Mouse (Mus musculus): ENCODE results near the gene Ccdc6.

Ccdc6 gene

DNA sequence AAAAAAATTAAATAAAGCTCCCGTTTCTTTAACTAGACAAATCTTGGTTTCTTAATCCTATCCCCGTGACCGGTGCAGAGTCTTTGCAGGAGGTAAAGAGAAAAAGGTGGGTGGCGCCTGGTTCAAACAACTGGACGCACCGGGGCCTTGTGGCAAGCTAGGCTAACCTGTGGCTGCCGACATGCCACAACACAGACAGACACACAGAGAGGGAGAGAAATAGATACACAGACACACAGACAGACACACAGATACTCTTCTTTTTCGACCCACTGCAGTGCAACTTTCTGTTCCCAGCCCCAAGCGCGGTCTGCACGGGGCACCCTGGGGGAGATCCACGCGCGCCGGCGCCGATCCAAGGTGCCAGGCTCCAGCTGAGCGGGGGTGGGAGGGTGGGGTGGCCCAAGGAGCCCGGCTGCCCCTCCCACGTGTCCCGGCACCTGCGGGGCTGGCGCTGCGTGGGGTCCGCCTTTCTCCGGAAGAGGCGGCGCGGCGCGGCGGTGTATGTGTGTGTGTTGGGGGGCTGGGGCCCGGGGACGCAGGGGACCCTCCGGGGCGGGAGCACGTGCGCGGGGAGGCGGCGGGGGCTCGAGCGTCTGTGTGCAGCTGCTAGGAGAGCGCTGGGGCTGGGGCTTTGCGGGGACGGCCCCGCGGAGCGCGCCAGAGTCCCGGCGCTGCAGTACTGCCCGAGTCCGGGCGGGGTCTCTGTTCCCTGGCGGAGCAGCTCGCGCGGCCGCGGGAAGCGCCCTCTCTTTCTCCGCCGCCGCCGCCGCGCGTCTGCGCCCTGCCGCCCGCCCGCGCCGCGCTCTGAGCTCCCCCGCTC is at the start of gene Ccdc6:
Gene Ccdc6 (plus strand): TSS at position 756 of the 823 bp plus-strand sequence.
- DNase-seq, result peak; percentile 86

DNA sequence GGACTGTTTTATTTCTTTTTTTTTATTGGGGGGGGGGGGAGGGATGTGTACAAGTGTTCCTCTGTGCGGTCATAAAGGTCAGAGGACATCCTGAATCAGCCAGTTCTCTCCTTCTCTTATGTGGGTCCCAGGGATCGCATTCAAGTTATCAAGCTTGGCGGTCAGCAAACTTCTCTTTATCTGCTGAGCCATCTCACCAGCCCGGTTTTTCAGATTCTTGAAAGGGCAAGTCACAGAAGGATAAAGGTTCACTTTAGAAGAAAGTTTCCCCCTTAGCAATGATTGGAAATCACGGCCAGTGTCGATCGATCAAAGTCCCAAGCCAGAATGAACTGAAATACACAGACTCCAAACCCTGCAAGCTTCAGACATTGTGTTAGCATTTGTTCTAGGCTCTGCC is 47.1 kb upstream of the Ccdc6 start:
- no peak for DNase-seq

DNA sequence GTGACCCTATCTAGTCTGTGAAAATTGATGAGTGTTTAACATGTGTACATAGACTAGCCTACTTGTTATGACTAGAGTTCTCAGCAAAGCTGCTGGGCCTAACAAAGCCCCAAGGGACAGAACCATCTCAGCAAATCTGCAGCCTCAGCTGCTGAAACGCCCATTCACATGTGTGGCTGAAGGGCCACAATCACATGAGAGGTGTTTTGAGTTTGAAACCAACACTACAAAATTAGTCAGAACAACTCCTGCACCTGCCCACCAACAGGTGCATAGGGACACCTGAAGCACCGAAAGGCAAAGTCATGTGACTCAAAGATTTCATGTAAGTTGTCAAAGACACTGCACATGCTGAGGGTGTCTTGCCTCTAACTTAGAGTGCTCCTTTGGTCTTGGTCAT is 41.6 kb upstream of the Ccdc6 start:
- DNase-seq, result no peak

DNA sequence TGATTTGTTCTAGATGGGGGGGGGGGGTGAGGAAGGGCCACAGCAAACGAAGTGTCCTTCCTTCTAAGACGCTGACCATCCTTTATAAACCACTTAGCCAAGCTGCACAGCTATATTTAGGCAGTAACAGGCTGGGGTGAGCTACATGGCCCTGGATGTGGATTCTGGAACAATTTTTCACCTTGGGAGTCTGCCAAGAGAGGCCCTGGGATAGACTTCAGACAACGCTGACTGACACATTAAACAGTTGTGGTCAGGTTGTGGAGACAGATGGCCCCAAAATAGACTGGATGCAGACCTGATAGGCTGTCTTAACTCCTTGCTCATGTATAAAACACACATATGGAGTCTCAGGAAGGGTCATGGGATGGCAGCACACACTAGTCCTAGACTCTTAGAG is 39.9 kb upstream of the Ccdc6 start:
- DNase-seq, result no peak

DNA sequence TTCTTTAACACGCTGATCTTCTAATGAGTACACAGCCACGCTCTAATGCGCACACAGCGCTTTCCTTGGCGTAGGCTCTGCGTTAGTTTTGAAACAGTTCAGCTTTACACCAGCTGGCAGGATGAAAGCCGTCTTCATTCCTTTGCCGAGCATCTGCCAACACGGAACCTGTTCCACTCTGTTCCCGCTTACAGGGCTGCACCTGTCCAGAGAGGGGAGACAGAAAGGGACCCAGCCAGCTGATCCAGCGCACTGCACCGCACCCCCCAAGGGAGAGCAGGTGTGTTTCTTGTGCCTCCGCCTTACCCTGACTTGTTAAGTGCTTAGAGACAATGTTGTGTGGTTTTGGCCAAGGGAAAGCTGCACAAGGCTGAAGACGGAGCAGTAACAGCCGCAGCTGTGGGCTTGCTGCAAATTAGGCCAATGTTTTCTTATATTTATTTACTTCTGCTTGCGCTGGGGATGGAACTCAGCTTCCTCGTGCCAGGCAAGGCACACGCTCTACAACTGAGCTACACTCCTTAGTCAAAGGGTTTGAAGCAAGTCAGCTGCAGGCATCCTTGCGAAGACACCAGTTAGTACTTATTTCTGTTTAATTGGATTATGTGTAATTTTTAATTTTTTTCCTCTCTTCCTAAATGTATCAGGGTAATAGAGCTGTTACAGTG is 36.8 kb upstream of the Ccdc6 start:
- DNase-seq, result peak; percentile 47

DNA sequence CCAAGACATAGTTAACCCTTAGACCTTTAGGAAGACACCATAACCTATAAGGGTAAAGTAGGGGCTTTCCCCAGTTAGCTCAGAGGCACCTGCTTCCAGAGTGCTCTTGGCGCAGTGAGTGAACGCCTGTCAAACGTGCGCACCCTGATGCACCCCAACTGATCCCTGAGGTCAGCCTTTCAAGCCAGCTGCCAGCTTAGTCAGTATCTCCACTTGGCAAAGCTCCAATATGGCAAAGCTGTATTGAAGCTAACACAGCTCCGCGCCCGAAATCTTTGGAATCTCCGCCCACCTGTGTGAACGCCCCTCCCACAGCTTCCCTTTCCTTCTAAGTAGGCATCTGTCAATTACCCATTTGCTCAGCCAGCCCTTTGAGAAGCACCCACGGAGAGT is 36.2 kb upstream of the Ccdc6 start:
- no peak for DNase-seq

DNA sequence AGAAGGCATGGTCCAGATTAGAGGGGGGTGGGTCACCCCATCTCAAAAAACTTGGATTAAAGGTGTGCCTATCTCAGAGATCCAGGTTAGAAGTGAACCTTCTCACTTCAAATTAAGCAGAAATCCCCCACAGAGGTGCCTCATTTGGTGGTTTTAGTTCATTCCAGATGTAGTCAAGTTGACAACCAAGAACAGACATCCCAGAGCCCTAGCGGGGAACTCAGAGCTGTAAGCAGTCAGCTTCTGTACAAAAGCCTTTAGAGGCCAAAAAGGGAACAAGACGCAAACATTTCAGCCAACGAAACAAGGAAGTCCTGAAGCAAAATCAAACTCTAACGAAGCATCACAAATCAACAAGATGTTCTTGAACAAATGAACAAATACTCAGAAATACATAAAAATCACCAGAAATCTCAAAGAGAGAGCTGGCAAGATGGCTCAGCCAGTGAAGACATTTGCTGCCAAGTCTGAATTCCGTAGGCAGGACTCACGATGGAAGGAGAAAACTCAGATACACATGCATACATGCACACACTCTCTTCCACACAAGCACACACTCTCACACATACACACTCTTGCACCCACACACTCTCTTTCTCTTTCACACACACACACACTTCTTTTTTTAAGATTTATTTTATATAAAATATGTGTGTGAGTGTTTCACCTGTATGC is 32.9 kb upstream of the Ccdc6 start:
- no peak for DNase-seq

DNA sequence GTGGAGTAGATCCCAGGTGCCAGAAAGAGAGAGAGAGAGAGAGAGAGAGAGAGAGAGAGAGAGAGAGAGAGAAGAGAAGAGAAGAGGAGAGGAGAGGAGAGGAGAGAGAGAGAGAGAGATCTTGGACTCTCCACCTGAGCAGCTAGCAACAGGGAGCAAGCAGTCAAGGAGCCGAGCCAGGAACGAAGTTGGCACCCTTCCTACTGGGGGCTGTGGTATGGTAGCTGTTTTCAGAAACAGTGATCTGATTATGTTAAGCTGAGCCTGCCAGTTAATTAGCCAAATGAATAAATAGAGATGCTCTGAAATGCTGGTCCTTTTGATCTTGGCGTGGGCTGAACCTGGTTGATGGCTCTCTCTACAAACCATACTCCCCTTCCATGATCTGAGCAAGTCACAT is 31.7 kb upstream of the Ccdc6 start:
- no peak for DNase-seq

DNA sequence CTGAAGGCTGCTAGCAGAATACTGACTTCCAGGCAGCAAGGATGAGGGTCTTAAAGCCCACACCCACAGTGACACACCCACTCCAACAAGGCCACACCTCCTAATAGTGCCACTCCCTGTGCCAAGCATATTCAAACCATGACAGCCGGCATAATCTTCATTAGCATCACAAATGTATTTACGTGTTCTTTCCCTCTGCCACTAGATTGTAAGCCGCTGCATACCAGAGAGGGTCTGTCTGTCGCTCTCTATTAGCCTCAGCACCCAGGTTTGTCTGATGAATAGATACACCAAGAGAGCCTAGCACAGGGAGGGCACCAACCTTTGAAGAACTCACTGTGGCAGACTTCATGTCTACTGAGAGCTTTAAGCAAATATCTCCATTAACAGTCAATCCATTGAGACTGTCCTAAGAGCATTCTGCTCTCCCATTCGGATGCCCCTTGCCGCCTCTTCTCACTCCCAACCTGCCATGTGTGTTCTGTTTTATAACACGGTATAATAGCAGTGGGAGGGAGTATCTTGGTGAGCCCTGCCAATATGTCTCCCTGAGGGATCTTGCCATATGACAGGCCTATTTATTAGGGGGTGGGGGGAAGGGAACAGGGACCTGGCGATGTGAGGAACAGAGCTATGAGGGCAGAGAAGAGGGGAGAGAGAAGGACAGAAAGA is 30.3 kb upstream of the Ccdc6 start:
- no peak for DNase-seq

DNA sequence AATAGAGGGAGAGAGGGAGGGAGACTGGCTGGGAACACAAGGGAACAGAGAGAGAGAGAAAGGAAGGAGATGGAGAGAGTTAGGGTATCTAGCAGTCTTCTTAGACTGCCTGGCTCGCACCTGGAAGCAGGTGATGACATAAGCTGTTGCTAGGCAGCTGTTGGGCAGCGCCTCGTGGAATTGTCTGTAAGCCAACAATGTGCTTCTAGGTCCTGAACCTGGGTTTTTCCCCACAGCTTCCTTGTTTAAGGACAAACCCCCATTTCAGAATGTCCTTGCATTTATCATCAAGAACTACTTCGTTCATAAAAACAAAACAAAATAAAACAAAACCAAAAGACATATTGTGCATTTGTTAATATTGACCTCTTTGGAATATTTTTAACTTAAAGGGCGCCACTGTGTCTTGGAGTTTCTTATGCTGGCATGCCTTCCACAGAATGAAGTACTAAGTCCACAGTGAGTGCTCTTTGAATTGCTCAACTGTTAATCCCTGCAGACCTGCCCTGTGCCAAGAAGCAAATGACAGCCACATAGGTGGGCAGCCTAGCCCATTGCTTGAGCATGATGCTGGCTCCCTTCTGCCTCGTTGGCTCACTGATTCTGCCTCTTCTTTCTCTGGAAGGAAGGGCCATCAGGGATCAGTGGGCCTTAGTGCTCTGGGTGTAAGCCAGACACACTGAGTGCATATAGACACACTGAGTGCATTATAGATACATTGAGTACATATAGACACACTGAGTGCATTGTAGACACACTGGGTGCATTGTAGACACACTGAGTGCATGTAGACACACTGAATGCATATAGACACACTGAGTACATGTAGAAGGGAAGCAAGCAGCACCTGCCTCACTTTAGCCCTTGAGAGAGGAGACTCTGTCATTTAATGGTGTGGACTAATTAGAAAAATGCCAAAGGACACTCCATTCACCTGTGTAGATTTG is 29.5 kb upstream of the Ccdc6 start:
- no peak for DNase-seq

DNA sequence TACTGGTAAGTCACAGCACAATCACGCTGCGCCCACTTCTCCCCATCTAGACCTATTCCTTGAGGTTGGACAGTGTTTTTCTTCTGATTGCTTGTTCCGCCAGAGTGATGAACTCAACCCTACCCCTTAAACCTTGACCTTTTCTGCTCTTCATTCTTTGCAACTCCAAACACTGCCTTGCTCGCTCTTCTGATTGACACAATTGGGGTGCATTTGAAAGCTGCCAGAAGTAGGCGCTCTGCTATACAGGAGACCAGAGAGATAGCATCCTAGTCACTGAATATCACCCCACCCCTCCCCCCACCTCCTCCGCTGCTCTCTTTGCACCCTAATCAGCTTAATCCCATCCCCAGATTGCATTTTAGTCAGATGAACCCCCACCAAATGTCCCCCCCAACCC is 27.6 kb upstream of the Ccdc6 start:
- DNase-seq, result no peak

DNA sequence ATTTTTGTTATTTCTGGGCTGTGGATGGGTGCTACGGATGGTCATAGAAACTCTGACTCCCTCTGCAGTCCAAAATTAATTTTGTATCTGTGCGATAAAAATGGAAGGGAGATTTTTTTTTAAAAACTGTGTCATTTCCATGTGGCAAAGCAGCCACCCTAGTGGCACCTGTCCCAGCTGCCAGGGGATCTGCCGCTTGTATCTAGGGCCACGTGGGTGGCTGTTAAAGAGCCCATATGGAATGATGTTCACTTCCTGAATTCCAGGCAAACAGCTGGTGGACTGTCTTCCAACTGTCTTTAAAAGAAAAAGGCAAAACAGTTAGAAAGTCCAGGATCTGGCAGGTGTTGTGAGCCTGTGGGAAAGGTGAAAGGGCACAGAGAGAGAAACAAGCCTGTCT is 25.6 kb upstream of the Ccdc6 start:
- DNase-seq, result peak; percentile 49

DNA sequence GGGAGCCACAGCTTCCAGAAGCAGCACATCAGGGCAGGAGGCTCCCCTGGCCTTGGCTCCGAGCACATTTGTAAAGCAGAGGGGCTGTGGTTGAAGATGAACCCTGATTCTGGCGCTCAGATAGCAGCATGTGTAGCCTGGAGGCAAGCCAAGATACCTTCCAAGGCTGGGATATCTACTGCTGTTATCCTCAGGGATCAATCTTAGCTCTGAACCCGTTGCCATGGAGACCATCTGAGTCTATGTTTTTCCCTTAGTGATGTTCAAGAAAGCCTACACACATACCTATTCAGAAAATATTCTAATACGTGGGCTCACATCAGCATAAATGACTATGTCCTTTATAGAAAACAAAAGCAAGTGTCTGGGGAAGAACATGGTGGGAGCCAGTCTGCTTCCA is 19.5 kb upstream of the Ccdc6 start:
- peak; percentile 32 for DNase-seq

DNA sequence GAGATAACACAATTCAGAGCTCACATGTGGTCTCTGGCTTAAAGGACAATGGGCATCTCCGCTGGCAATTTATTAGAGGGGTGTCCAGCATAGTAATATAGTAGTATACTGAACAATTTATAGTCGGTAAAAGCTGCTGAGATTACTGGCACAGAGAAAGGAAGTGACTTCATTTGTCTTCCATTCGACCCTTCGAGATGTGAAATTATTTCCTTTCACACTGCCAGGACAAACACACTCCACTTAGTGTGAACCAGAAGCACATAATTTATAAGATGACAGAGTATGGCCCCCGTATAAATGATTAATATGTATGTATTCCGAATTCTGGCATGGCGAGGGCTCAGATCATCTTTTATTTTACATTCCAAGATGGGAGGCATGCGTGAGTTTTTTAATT is 16.0 kb upstream of the Ccdc6 start:
- no peak for DNase-seq

DNA sequence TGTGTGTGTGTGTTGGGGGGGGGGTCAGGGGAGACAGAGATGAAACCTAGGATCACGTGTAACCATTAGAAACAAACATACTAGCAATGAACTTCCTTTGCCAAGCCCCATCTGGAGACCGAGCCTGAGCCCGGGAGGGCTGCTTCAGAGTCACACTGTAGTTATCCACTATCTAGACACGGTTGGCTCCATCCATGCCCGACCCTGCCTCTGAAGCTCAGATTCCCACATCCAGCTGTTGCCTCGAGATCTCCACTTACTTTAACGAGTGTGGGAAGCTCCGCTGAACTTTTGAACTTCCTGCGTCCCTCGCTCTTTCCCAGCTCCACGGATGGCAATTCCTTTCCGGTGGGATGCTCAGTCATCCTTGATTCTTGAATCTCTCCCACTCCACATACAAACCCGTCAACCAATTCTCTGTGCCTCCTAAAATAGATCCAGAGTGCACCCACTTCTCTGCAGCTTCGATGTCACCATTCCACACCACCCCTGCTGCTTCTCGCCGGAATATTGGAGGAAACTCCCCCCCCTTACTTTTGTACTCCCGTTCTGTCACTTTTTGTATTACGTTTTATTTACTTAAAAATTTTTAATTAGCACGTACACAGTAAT is 15.3 kb upstream of the Ccdc6 start:
- DNase-seq, result no peak

DNA sequence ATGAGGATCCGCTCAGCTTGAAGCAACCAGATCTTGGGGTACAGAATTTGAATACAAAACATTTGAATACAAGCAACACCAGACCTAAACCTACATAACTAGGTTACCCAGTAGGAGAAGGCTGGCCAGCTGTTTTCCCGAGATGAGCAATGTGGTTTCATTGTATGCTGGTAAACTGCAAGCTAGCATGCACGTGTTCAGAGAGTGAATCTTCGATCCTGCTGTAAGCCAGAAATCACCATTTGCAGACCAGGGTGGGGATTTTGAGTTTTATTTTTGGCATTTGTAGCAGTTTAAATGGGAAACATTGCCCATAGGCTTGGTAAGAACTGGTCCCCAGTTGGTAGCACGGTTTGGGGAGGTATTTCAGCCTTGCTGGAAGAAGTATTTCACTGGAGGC is 13.7 kb upstream of the Ccdc6 start:
- no peak for DNase-seq

DNA sequence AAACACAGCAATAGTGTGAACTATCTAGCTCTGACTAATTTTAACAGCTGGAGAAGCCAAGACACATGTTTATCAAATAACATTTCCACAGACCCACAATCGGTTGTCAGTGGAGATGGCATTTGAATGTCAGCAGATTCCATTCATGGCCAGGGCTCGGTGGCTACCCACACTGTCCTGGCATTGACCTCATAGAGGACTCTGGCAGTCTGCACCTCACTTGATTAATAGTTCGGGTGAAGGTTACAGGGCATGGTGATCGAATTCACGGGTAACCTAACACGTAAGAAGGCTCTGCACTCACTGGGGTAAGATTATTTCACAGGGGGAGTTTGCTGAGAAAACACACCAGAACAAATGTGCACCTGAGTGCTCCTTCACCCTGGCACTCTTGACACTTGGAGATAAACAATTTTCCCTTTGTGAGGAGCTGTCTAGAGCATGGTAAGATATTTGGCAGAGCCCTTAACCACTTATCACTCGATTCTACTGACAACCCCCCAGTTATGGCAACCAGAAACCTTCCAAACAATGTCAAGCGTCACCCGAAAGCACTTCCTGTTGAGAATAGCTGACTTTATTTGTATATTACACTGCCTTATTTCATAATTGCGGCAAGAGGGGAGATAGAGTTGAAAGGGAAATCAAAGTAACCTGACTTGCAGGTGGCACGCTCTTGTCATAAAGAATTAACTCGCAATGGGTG is 11.5 kb upstream of the Ccdc6 start:
- DNase-seq, result no peak

DNA sequence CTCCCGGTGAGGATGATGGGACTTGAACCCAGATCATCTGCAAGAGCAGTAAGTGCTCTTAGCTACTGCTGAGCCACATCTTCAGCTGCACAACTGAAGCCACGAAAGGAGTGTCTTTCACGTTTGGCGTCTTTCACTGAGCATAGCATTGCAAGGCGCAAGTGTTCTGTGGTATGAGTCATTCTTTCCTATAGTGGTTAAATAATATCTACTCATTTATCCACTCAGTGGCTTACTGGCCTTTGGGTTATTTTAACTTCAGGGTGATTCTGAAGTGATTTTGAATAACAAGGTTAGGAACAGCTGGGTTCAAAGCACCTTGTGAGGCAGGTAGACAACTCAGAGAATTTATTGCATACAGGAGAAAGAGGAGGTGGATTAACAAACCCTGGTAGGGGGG is 8.1 kb upstream of the Ccdc6 start:
- DNase-seq, result no peak

DNA sequence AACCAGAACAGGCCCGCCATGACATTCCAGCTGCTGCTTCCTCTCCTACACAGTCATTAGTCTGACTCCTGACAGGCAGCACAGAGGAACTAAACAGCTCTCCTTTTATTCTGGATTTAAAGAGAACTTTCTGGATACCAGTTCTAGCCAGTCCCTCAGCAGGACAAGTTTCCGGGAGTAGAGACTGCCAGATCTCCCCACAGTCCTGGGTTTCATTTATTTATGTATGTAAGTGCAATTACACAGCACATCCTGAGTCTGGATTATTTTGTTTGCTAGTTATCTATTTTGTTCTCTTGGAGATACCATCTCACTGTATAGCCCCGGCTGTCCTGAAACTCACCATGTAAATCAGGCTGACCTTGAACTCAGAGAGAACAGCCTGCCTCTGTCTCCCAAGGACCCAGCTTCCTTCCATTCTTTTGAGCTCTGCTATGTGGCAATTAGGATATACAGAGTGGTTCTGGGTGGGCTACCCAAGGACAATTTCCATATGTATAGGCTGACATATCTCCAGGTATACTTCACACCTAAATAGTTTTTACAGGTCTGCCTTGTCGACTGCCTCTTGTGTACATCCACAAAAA is 5.0 kb upstream of the Ccdc6 start:
- DNase-seq, result no peak

DNA sequence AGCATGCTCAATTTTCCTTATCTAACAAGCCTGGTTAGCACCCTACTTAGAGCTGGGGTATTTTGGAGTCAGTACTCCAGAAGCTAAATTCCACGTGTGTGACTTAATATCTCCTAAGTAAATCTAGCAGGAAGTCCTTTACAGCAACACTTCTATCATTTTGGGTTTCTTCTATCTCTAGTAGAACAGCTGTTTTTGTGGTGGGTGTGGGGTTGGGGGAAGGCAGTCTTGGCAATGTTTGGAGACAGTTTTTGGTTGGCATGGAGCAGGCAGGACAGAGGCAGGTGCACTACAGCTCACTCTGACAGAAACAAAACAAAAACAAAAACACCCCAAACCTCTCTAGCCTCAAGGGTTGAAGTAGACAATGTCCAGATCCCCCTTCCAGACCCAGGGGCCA is 3.1 kb upstream of the Ccdc6 start:
- DNase-seq, result no peak

DNA sequence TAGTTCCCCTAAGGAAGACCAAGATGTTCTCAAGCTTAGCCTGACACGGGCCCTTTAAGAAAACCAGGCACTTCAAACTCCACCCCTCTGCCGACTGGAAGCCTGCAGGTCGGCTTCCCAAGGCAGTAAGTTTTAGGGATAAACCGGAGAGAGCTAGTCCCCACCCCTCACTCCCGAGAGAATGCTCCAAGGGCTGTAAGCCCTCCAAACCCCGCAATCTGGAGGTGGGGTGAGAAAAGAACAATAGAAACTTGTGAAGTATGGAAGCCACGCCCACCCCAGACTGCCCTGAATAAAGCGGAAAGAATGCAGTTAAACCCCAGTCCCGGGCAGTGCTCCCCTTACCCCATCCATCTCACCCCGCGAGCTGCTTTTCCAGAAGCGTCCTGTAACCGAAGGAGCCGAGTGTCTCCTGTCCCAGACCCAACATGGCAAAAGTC is 1.9 kb upstream of the Ccdc6 start:
- DNase-seq, result peak; percentile 28
